Comparison of ENCODE assay signal across 8 mouse cellular contexts in genomic region chr10:44269211-44269610, GRCm38 (mm10). TPM values are rescaled to one million over a fixed set of nuclear protein-coding genes. Genes with fewer than 3 reads are reported as not detected.
A peak's percentile ranks its signal among the peaks of the same experiment; 100 is the strongest.
DNase-seq lines count a peak whose midpoint lies in the region; ATAC-seq and TF ChIP-seq lines count a peak whose summit lies in the region.

No protein-coding gene starts in this region.

- H3K4me3 ChIP-seq in left cerebral cortex, adult 2 months, result peak overlapping the region; percentile 80
- peak overlapping the region; percentile 70 for H3K4me3 ChIP-seq in embryonic fibroblast, embryonic 13.5 days (ENCODE audit: insufficient read depth, low read length)
- peak overlapping the region; percentile 91 for H3K4me3 ChIP-seq in limb, embryonic 11.5 days (ENCODE audit: low read depth, low read length)
- peak overlapping the region; percentile 80 for H3K4me3 ChIP-seq in neural tube, embryonic 14.5 days (ENCODE audit: low read depth, low read length)

- no peak for TF ChIP-seq CTCF in left cerebral cortex, adult 2 months (IDR thresholded peaks at IDR 0.05)
- no peak for TF ChIP-seq CTCF in embryonic fibroblast, embryonic 13.5 days (IDR thresholded peaks at IDR 0.05; ENCODE audit: borderline replicate concordance, insufficient read depth, low read length)

- no peak for ATAC-seq in limb, embryonic 11.5 days (ENCODE audit: insufficient number of reproducible peaks, low FRiP score, low TSS enrichment, low read depth)
- no peak for ATAC-seq in neural tube, embryonic 14.5 days (ENCODE audit: low read depth)

- peaks cover 7% of the 10 kb centered on the region; the same call in 1 of the 2 replicates for H3K4me1 ChIP-seq in embryonic fibroblast, embryonic 13.5 days (ENCODE audit: control insufficient read depth, insufficient read depth, low read length)
- peaks cover 7% of the 10 kb centered on the region for H3K4me1 ChIP-seq in limb, embryonic 11.5 days (ENCODE audit: control insufficient read depth, insufficient read depth, low read length)
- H3K4me1 ChIP-seq in neural tube, embryonic 14.5 days (ENCODE audit: control insufficient read depth, insufficient read depth, low read length), result peaks cover 12% of the 10 kb centered on the region

- intact Hi-C loops in left cerebral cortex, adult 2 months (cut with DNase I), result no loop called here
- intact Hi-C loops in left cerebral cortex, postnatal 36 days (cut with DNase I), result no loop called here

- DNase-seq in left cerebral cortex, adult 2 months (ENCODE audit: extremely low spot score in 1 of 2, low spot score in 2 of 2), result no peak
- no peak for DNase-seq in left cerebral cortex, postnatal 36 days (ENCODE audit: low spot score in 2 of 2)
- no peak for DNase-seq in limb, embryonic 11.5 days (ENCODE audit: low spot score)
- DNase-seq in embryo, embryonic 10.5 days (ENCODE audit: low spot score), result no peak
- no peak for DNase-seq in cerebellum, adult 9-11 months
- no peak for DNase-seq in ovary, postnatal 10 days (ENCODE audit: low spot score)

- 70% methylated on average over 2 of the region's 2 CpGs for WGBS in limb, embryonic 11.5 days
- WGBS in neural tube, embryonic 14.5 days, result 76% methylated on average over 2 of the region's 2 CpGs

- H3K9me3 ChIP-seq in limb, embryonic 11.5 days (ENCODE audit: control insufficient read depth, low read length), result no peaks in the 10 kb centered on the region
- no peaks in the 10 kb centered on the region for H3K9me3 ChIP-seq in neural tube, embryonic 14.5 days (ENCODE audit: control insufficient read depth, low read length)

- no peak for TF ChIP-seq POLR2A in embryonic fibroblast, embryonic 13.5 days (IDR thresholded peaks at IDR 0.05; ENCODE audit: low read depth, low read length)

- H3K9ac ChIP-seq in limb, embryonic 11.5 days (ENCODE audit: low read length), result no peak overlapping the region
- no peak overlapping the region for H3K9ac ChIP-seq in neural tube, embryonic 14.5 days (replicated peaks; ENCODE audit: low read depth, low read length)

- H3K27ac ChIP-seq in left cerebral cortex, adult 2 months, result no peak overlapping the region
- H3K27ac ChIP-seq in embryonic fibroblast, embryonic 13.5 days (ENCODE audit: insufficient read depth, low read length), result no peak overlapping the region
- H3K27ac ChIP-seq in limb, embryonic 11.5 days (replicated peaks; ENCODE audit: low read depth, low read length), result no peak overlapping the region
- no peak overlapping the region for H3K27ac ChIP-seq in neural tube, embryonic 14.5 days (ENCODE audit: low read depth, low read length)

- H3K4me2 ChIP-seq in limb, embryonic 11.5 days (ENCODE audit: low read depth, severe bottlenecking), result peak overlapping the region; percentile 56
- peak overlapping the region; percentile 53 for H3K4me2 ChIP-seq in neural tube, embryonic 14.5 days (ENCODE audit: low read depth, low read length)

- H3K36me3 ChIP-seq in limb, embryonic 11.5 days (ENCODE audit: control insufficient read depth, insufficient read depth, low read length), result no peaks in the 10 kb centered on the region
- no peaks in the 10 kb centered on the region for H3K36me3 ChIP-seq in neural tube, embryonic 14.5 days (ENCODE audit: control insufficient read depth, insufficient read depth, low read length)

- no peaks in the 10 kb centered on the region for H3K27me3 ChIP-seq in limb, embryonic 11.5 days (ENCODE audit: control insufficient read depth, insufficient read depth, low read length)
- H3K27me3 ChIP-seq in neural tube, embryonic 14.5 days (ENCODE audit: control insufficient read depth, insufficient read depth, low read length), result no peaks in the 10 kb centered on the region

RNA-seq across cellular contexts. Expression of gene Atg5, which starts 1.1 kb away (rescaled TPM):
- 10 to 100 TPM; 20.7 to 24.8 TPM for total RNA-seq in left cerebral cortex, adult 2 months (2021)
- total RNA-seq in left cerebral cortex, postnatal 36 days (2021), result 10 to 100 TPM; 22.3 to 25.4 TPM
- polyA plus RNA-seq in embryonic fibroblast, embryonic 13.5 days (2011; ENCODE audit: insufficient read length, low read depth, missing spikeins), result 19.3 and 23.9 TPM in 2 replicates
- 61.9 and 65.3 TPM in 2 replicates for polyA plus RNA-seq in limb, embryonic 11.5 days (2014; fragmentation: Nextera tagmentation; extraction: Ambion mirVana)
- 47.0 and 48.7 TPM in 2 replicates for polyA plus RNA-seq in neural tube, embryonic 14.5 days (2014; fragmentation: Nextera tagmentation; extraction: Ambion mirVana)
